Mouse (Mus musculus): ENCODE measurements at regions not wholly inside any gene's neighbourhood (a gene's known extent, or its start where the extent isn't known, plus 50 kb on each side); places are given as distances from the start of the nearest gene placed in this dataset. TPM values are rescaled to one million over a fixed set of nuclear protein-coding genes. Genes with fewer than 3 reads are reported as not detected.

- 86% methylated on average over 13 of the region's 13 CpGs for WGBS
- H3K4me3 ChIP-seq = no peak overlapping the region
- H3K9me3 ChIP-seq (replicated peaks) = no peaks in the 10 kb centered on the region
- no peaks in the 10 kb centered on the region for H3K36me3 ChIP-seq
- H3K27ac ChIP-seq (ENCODE audit: poor library complexity, severe bottlenecking) = no peak overlapping the region
- H3K4me1 ChIP-seq (replicated peaks) = peaks cover 21% of the 10 kb centered on the region
- H3K4me2 ChIP-seq = no peak overlapping the region
- H3K9ac ChIP-seq = no peak overlapping the region
- no peaks in the 10 kb centered on the region; the same call in 1 of the 2 replicates for H3K27me3 ChIP-seq (replicated peaks)
- no peak for ATAC-seq (ENCODE audit: insufficient number of reproducible peaks, low FRiP score)
Measured at GRCm38 (mm10) chr10:60891476-60892170, 60.2 kb upstream of the Unc5b start.

- no peak for ATAC-seq (ENCODE audit: insufficient number of reproducible peaks, low FRiP score)
- WGBS = 51% methylated on average over 13 of the region's 13 CpGs
- Histone ChIP-seq H3K27me3 (replicated peaks) (no peaks in the 10 kb centered on the region; the same call in 1 of the 2 replicates), H3K4me1 (replicated peaks) (peaks cover 37% of the 10 kb centered on the region), H3K9me3 (replicated peaks) (no peaks in the 10 kb centered on the region), H3K27ac (ENCODE audit: poor library complexity, severe bottlenecking) (no peak overlapping the region), H3K36me3 (no peaks in the 10 kb centered on the region), H3K4me2 (no peak overlapping the region), H3K4me3 (no peak overlapping the region), H3K9ac (no peak overlapping the region)
Measured at GRCm38 (mm10) chr10:60889792-60890191, 58.4 kb upstream of the Unc5b start.

GRCm38 (mm10) chr10:60888541-60888940 is 57.2 kb upstream of the Unc5b start:
- H3K9ac ChIP-seq = no peak overlapping the region
- H3K4me3 ChIP-seq = no peak overlapping the region
- WGBS = 57% methylated on average over 7 of the region's 7 CpGs
- H3K4me1 ChIP-seq (replicated peaks) = peaks cover 34% of the 10 kb centered on the region
- H3K36me3 ChIP-seq = no peaks in the 10 kb centered on the region
- no peaks in the 10 kb centered on the region; the same call in 1 of the 2 replicates for H3K27me3 ChIP-seq (replicated peaks)
- H3K27ac ChIP-seq (ENCODE audit: poor library complexity, severe bottlenecking) = no peak overlapping the region
- no peak for ATAC-seq (ENCODE audit: insufficient number of reproducible peaks, low FRiP score)
- no peak overlapping the region for H3K4me2 ChIP-seq
- H3K9me3 ChIP-seq (replicated peaks) = no peaks in the 10 kb centered on the region

- peak overlapping the region; percentile 62 for H3K4me2 ChIP-seq
- peak overlapping the region; percentile 22 for H3K4me3 ChIP-seq
- ATAC-seq (ENCODE audit: insufficient number of reproducible peaks, low FRiP score) = 0 out of 2 replicates have a peak, but pooled peaks have one; percentile 33
- 0 out of 2 replicates have a peak overlapping the region, but pooled peaks have one; percentile 39 for H3K9ac ChIP-seq
- 24% methylated on average over 24 of the region's 25 CpGs for WGBS
- no peaks in the 10 kb centered on the region for H3K9me3 ChIP-seq (replicated peaks)
- no peak overlapping the region for H3K27ac ChIP-seq (ENCODE audit: poor library complexity, severe bottlenecking)
- no peaks in the 10 kb centered on the region for H3K36me3 ChIP-seq
- peaks cover 24% of the 10 kb centered on the region for H3K4me1 ChIP-seq (replicated peaks)
- no peaks in the 10 kb centered on the region; the same call in 1 of the 2 replicates for H3K27me3 ChIP-seq (replicated peaks)
Measured at GRCm38 (mm10) chr10:60885348-60886275, 54.2 kb upstream of the Unc5b start.

- no peaks in the 10 kb centered on the region for H3K36me3 ChIP-seq
- H3K9me3 ChIP-seq (replicated peaks) = no peaks in the 10 kb centered on the region
- H3K4me3 ChIP-seq = no peak overlapping the region
- H3K4me2 ChIP-seq = no peak overlapping the region
- H3K27me3 ChIP-seq (replicated peaks) = peaks cover under 1% of the 10 kb centered on the region; the same call in 1 of the 2 replicates
- H3K4me1 ChIP-seq (replicated peaks) = peaks cover 19% of the 10 kb centered on the region
- H3K27ac ChIP-seq (ENCODE audit: poor library complexity, severe bottlenecking) = no peak overlapping the region
- H3K9ac ChIP-seq = no peak overlapping the region
- no peak for ATAC-seq (ENCODE audit: insufficient number of reproducible peaks, low FRiP score)
- WGBS = 88% methylated on average over 5 of the region's 5 CpGs
Measured at GRCm38 (mm10) chr10:60884806-60885205, 53.4 kb upstream of the Unc5b start.

MicroRNAs encoded in the stretch of these regions (microRNA counts, 519-probe panel; counts per million panel counts)
- microRNA mmu-miR-466j = not detected

Small RNA genes lying in the stretch of these regions (microRNA-seq; reads per million reads assigned to microRNA genes)
- gene Mir466j = not detected
- not detected for gene Mir6408
